Comparison of ENCODE assay signal across 9 mouse cellular contexts in genomic region chr11:94128506-94128905, GRCm38 (mm10).
DNase-seq lines count a peak whose midpoint lies in the region; ATAC-seq lines count a peak whose summit lies in the region.
"Had no signal": no experiment of that assay in that cellular context is flagged by ENCODE, and none has a peak within 500 bp of the region (broad histone marks: within the 10 kb centered on the region; RNA-seq: fewer than 3 reads in every experiment).

No protein-coding gene starts in this region.

- H3K4me3 ChIP-seq in heart, embryonic 10.5 days = no peak overlapping the region
- H3K4me3 ChIP-seq in heart, embryonic 12.5 days = no peak overlapping the region
- H3K4me3 ChIP-seq in midbrain, embryonic 12.5 days = no peak overlapping the region
- H3K4me3 ChIP-seq in midbrain, embryonic 15.5 days = no peak overlapping the region
- H3K4me3 ChIP-seq: heart, embryonic 13.5 days; liver, embryonic 15.5 days had no signal

- H3K4me2 ChIP-seq in heart, embryonic 12.5 days = no peak overlapping the region
- no peak overlapping the region for H3K4me2 ChIP-seq in midbrain, embryonic 12.5 days (replicated peaks)
- H3K4me2 ChIP-seq in midbrain, embryonic 15.5 days = no peak overlapping the region
- H3K4me2 ChIP-seq: heart, embryonic 13.5 days; liver, embryonic 15.5 days had no signal

- no peak overlapping the region for H3K27ac ChIP-seq in heart, embryonic 10.5 days
- no peak overlapping the region for H3K27ac ChIP-seq in heart, embryonic 12.5 days (ENCODE audit: poor library complexity, severe bottlenecking)
- H3K27ac ChIP-seq in midbrain, embryonic 12.5 days (replicated peaks) = 0 out of 2 replicates have a peak overlapping the region, but pooled peaks have one; percentile 7
- H3K27ac ChIP-seq in midbrain, embryonic 15.5 days = no peak overlapping the region; the same call in 1 of the 2 replicates
- H3K27ac ChIP-seq: heart, embryonic 13.5 days; liver, embryonic 15.5 days had no signal

- ATAC-seq in heart, embryonic 12.5 days (ENCODE audit: insufficient number of reproducible peaks, low FRiP score) = no peak
- no peak for ATAC-seq in midbrain, embryonic 12.5 days (ENCODE audit: low FRiP score, low read depth)
- ATAC-seq in midbrain, embryonic 15.5 days (replicated peaks) = no peak

- H3K4me1 ChIP-seq in heart, embryonic 10.5 days = peaks cover 25% of the 10 kb centered on the region
- H3K4me1 ChIP-seq in heart, embryonic 12.5 days (replicated peaks) = peaks cover 20% of the 10 kb centered on the region
- peaks cover 14% of the 10 kb centered on the region for H3K4me1 ChIP-seq in midbrain, embryonic 12.5 days
- peaks cover 3% of the 10 kb centered on the region; the same call in 1 of the 2 replicates for H3K4me1 ChIP-seq in midbrain, embryonic 15.5 days

- H3K9me3 ChIP-seq in heart, embryonic 10.5 days = no peaks in the 10 kb centered on the region
- H3K9me3 ChIP-seq in heart, embryonic 12.5 days (replicated peaks) = no peaks in the 10 kb centered on the region
- no peaks in the 10 kb centered on the region for H3K9me3 ChIP-seq in midbrain, embryonic 12.5 days
- no peaks in the 10 kb centered on the region for H3K9me3 ChIP-seq in midbrain, embryonic 15.5 days
- H3K9me3 ChIP-seq: heart, embryonic 13.5 days; liver, embryonic 15.5 days had no signal

- no peak overlapping the region for H3K9ac ChIP-seq in heart, embryonic 12.5 days
- no peak overlapping the region for H3K9ac ChIP-seq in midbrain, embryonic 12.5 days (replicated peaks)
- no peak overlapping the region for H3K9ac ChIP-seq in midbrain, embryonic 15.5 days
- H3K9ac ChIP-seq: heart, embryonic 13.5 days; liver, embryonic 15.5 days had no signal

- peaks cover 10% of the 10 kb centered on the region; the same call in 1 of the 2 replicates for H3K36me3 ChIP-seq in heart, embryonic 10.5 days
- H3K36me3 ChIP-seq in heart, embryonic 12.5 days = peaks cover 21% of the 10 kb centered on the region
- peaks cover 25% of the 10 kb centered on the region for H3K36me3 ChIP-seq in midbrain, embryonic 12.5 days
- peaks cover 12% of the 10 kb centered on the region; the same call in 1 of the 2 replicates for H3K36me3 ChIP-seq in midbrain, embryonic 15.5 days (replicated peaks)

- H3K27me3 ChIP-seq in heart, embryonic 10.5 days (ENCODE audit: insufficient read depth, poor library complexity, severe bottlenecking) = no peaks in the 10 kb centered on the region
- H3K27me3 ChIP-seq in heart, embryonic 12.5 days (replicated peaks) = no peaks in the 10 kb centered on the region
- no peaks in the 10 kb centered on the region for H3K27me3 ChIP-seq in midbrain, embryonic 12.5 days
- no peaks in the 10 kb centered on the region for H3K27me3 ChIP-seq in midbrain, embryonic 15.5 days (replicated peaks)
- H3K27me3 ChIP-seq: heart, embryonic 13.5 days; liver, embryonic 15.5 days had no signal

- peak; percentile 35 for DNase-seq in heart, embryonic 10.5 days (ENCODE audit: low spot score)
- peak; percentile 74 for DNase-seq in cerebellum, adult 9-10 months
- DNase-seq in cerebellum, postnatal 25 days = peak; percentile 64 to 75
- DNase-seq in frontal cortex, postnatal 10 days (ENCODE audit: low spot score in 2 of 2) = no peak

- WGBS in heart, embryonic 10.5 days = 87% methylated on average over 8 of the region's 8 CpGs
- 85% methylated on average over 8 of the region's 8 CpGs for WGBS in heart, embryonic 12.5 days
- 89% methylated on average over 8 of the region's 8 CpGs for WGBS in midbrain, embryonic 12.5 days
- 79% methylated on average over 8 of the region's 8 CpGs for WGBS in midbrain, embryonic 15.5 days

Comparison
In these comparisons a context has a peak if more than half of its experiments do, and no peak if none do; other contexts are left out.
1. DNase-seq: peak in heart, embryonic 10.5 days (single experiment), cerebellum, adult 9-10 months (single experiment) and cerebellum, postnatal 25 days (2 of 2); none in frontal cortex, postnatal 10 days (0 of 2).